Mouse (Mus musculus) forebrain, embryonic 10.5 days (tissue): ENCODE measurements around the gene H2-M1. TPM values are rescaled to one million over a fixed set of nuclear protein-coding genes. Genes with fewer than 3 reads are reported as not detected.

Source experiments
- DNase-seq: peaks from one replicate; pipeline ENCODE4 v3.0.0-alpha.2; 2017; ENCODE audit warnings: low spot score; ENCODE audit errors: extremely low spot score
- H3K27ac ChIP-seq: fragments of 300-500 bp; sonication (generic); 2 replicates; pipeline ENCODE4 v1.5.1; 2016; ENCODE audit warnings: mild to moderate bottlenecking
- H3K27me3 ChIP-seq: fragments of 300-500 bp; sonication (generic); 2 replicates; pipeline ENCODE4 v1.6.1; 2016; ENCODE audit warnings: mild to moderate bottlenecking; ENCODE audit not compliant: poor library complexity, severe bottlenecking
- H3K36me3 ChIP-seq: fragments of 300-500 bp; sonication (generic); replicated peaks from 2 replicates; pipeline ENCODE4 v1.6.1; 2016; ENCODE audit warnings: mild to moderate bottlenecking, moderate library complexity
- H3K4me1 ChIP-seq: fragments of 300-500 bp; sonication (generic); 2 replicates; pipeline ENCODE4 v1.6.1; 2016
- H3K4me3 ChIP-seq: fragments of 300-500 bp; sonication (generic); 2 replicates; pipeline ENCODE4 v1.5.1; 2016; ENCODE audit warnings: mild to moderate bottlenecking, moderate library complexity
- H3K9me3 ChIP-seq: fragments of 300-500 bp; sonication (generic); 2 replicates; pipeline ENCODE4 v1.6.1; 2016; ENCODE audit warnings: mild to moderate bottlenecking, moderate library complexity
- WGBS: fragments of 180-500 bp; shearing (Covaris S2); methylation state at CpG from one replicate; pipeline ENCODE4 v1.1.7; 2016; 5-methylcytosine and 5-hydroxymethylcytosine counted together
- polyA plus RNA-seq: library from polyadenylated mRNA; unstranded; fragments of >200 nt; fragmentation: Nextera tagmentation; extraction: Ambion mirVana; gene quantifications from 2 replicates; pipeline ENCODE4 v1.2.1, GENCODE M21; 2016

Gene H2-M1
- polyA plus RNA-seq = not detected in 2 replicates

- no peaks in the 10 kb centered on the region for H3K4me1 ChIP-seq
- WGBS = 78% methylated on average over 3 of the region's 3 CpGs
- H3K27me3 ChIP-seq = no peaks in the 10 kb centered on the region
- H3K36me3 ChIP-seq = no peaks in the 10 kb centered on the region
- no peak within 1 kb of the TSS for H3K4me3 ChIP-seq
- no peak within 1 kb of the TSS for H3K27ac ChIP-seq
- DNase-seq = no peak
- no peaks in the 10 kb centered on the region for H3K9me3 ChIP-seq
Measured at GRCm38 (mm10) chr17:36672119-36672518, at the start of gene H2-M1. Gene H2-M1 (minus strand): TSS chr17:36672219.

GRCm38 (mm10) chr17:36697693-36698092 lies 25.7 kb upstream of the H2-M1 start:
- Histone ChIP-seq H3K9me3 (no peaks in the 10 kb centered on the region), H3K36me3 (no peaks in the 10 kb centered on the region), H3K4me3 (no peak overlapping the region), H3K27me3 (no peaks in the 10 kb centered on the region), H3K27ac (no peak overlapping the region), H3K4me1 (no peaks in the 10 kb centered on the region)
- no peak for DNase-seq
- 77% methylated on average over 2 of the region's 2 CpGs for WGBS

GRCm38 (mm10) chr17:36642566-36642965 lies 29.5 kb downstream of the H2-M1 start, which contains the start of gene H2-M9:
Gene H2-M9 (minus strand): TSS chr17:36642666.
- Histone ChIP-seq H3K4me3 (no peak within 1 kb of the TSS), H3K4me1 (no peaks in the 10 kb centered on the region), H3K9me3 (no peaks in the 10 kb centered on the region), H3K27ac (no peak within 1 kb of the TSS), H3K36me3 (no peaks in the 10 kb centered on the region), H3K27me3 (no peaks in the 10 kb centered on the region)
- WGBS = 86% methylated on average over 3 of the region's 3 CpGs
- DNase-seq = no peak

Other genes starting within 250 kb of the H2-M1 start
- gene H2-M10.4, start 209.9 kb downstream of the H2-M1 start, polyA plus RNA-seq = not detected in 2 replicates
- not detected in 2 replicates for gene H2-M11, start 125.1 kb downstream of the H2-M1 start, polyA plus RNA-seq
- gene H2-M9, start 29.6 kb downstream of the H2-M1 start, polyA plus RNA-seq = not detected in 2 replicates
- not detected in 2 replicates for gene H2-M10.5, start 100.7 kb upstream of the H2-M1 start, polyA plus RNA-seq
- not detected in 2 replicates for gene H2-M10.6, start 140.0 kb upstream of the H2-M1 start, polyA plus RNA-seq
- 42.8 and 44.3 TPM in 2 replicates for gene Trim26, start 164.9 kb upstream of the H2-M1 start, polyA plus RNA-seq
- gene Trim15, start 195.0 kb upstream of the H2-M1 start, polyA plus RNA-seq = 0.20 and 0.27 TPM in 2 replicates
- gene Trim10, start 197.4 kb upstream of the H2-M1 start, polyA plus RNA-seq = 6.1 and 9.8 TPM in 2 replicates
- gene Trim40, start 217.9 kb upstream of the H2-M1 start, polyA plus RNA-seq = not detected in 2 replicates
- not detected in 2 replicates for gene Trim31, start 225.9 kb upstream of the H2-M1 start, polyA plus RNA-seq